Mouse (Mus musculus): ENCODE measurements around the gene Aadacl2.

- no peak for TF ChIP-seq CTCF (IDR thresholded peaks at IDR 0.05; ENCODE audit: low read depth, low read length)
- TF ChIP-seq GATA1 (IDR thresholded peaks at IDR 0.05; ENCODE audit: borderline replicate concordance, low read length) = no peak
Observed at GRCm38 (mm10) chr3:60053931-60054330, 47.4 kb downstream of the Aadacl2 start.

Data from G1E (cell line).